Mouse (Mus musculus) layer of hippocampus, postnatal 10 days (tissue): ENCODE results near the gene Gng8. TPM values are rescaled to one million over a fixed set of nuclear protein-coding genes. Genes with fewer than 3 reads are reported as not detected.

Experiments
- DNase-seq, 2 experiments: peaks; one replicate each; pipeline ENCODE4 v3.0.0; 2021; ENCODE audit warnings: low spot score in 2 of 2
- total RNA-seq, 2 experiments: library from RNA; stranded (reverse); gene quantifications; 2 replicates each; pipeline ENCODE4 v1.2.3; 2021

Gene Gng8
- total RNA-seq, 2 experiments from 2014 or later: 0.94 to 1.3 TPM

GRCm38 (mm10) chr7:16906889-16907559 lies 15.4 kb downstream of the Gng8 start:
- no peak for DNase-seq

GRCm38 (mm10) chr7:16907842-16908241 lies 16.3 kb downstream of the Gng8 start:
- DNase-seq: no peak

GRCm38 (mm10) chr7:16908367-16908766 lies 16.8 kb downstream of the Gng8 start:
- no peak for DNase-seq

- DNase-seq: no peak
Measured at GRCm38 (mm10) chr7:16908859-16909258, 17.3 kb downstream of the Gng8 start.

GRCm38 (mm10) chr7:16909909-16910308 lies 18.3 kb downstream of the Gng8 start:
- no peak for DNase-seq

- no peak for DNase-seq
Measured at GRCm38 (mm10) chr7:16911904-16912303, 20.3 kb downstream of the Gng8 start.

- DNase-seq: no peak
Measured at GRCm38 (mm10) chr7:16912360-16912759, 20.8 kb downstream of the Gng8 start.

- peak; percentile 82 to 85 for DNase-seq
Measured at GRCm38 (mm10) chr7:16913806-16914452, 22.3 kb downstream of the Gng8 start.

- DNase-seq: no peak
Measured at GRCm38 (mm10) chr7:16914453-16915343, 23.1 kb downstream of the Gng8 start.

GRCm38 (mm10) chr7:16915461-16916340 lies 24.1 kb downstream of the Gng8 start:
- DNase-seq: no peak

- DNase-seq: no peak
Measured at GRCm38 (mm10) chr7:16916342-16917265, 25.0 kb downstream of the Gng8 start.

- no peak for DNase-seq
Measured at GRCm38 (mm10) chr7:16917447-16917846, 25.9 kb downstream of the Gng8 start.

GRCm38 (mm10) chr7:16918014-16918413 lies 26.4 kb downstream of the Gng8 start:
- peak in 1 of 2 experiments; percentile 63 for DNase-seq

GRCm38 (mm10) chr7:16918670-16919069 lies 27.1 kb downstream of the Gng8 start:
- no peak for DNase-seq

- no peak for DNase-seq
Measured at GRCm38 (mm10) chr7:16919395-16920149, 28.0 kb downstream of the Gng8 start.

- DNase-seq: peak in 1 of 2 experiments; percentile 36
Measured at GRCm38 (mm10) chr7:16920150-16920579, 28.6 kb downstream of the Gng8 start.

- DNase-seq: peak in 1 of 2 experiments; percentile 57
Measured at GRCm38 (mm10) chr7:16920818-16921791, 29.5 kb downstream of the Gng8 start.

GRCm38 (mm10) chr7:16921881-16922335 lies 30.3 kb downstream of the Gng8 start:
- DNase-seq: peak in 1 of 2 experiments; percentile 33
